Mouse (Mus musculus) heart, embryonic 14.5 days (tissue): ENCODE results near the gene Coq5. TPM values are rescaled to one million over a fixed set of nuclear protein-coding genes. Genes with fewer than 3 reads are reported as not detected.

Experiments used
- ATAC-seq: fragments of 200-750 bp; cut with Nextera tagmentation; 2 replicates; pipeline ENCODE4 v1.8.0; 2017; ENCODE audit warnings: low read depth, moderate TSS enrichment; ENCODE audit not compliant: insufficient number of reproducible peaks, insufficient read depth, low FRiP score
- H3K27ac ChIP-seq, 2 experiments: fragments of 200-500 bp in 1 of 2; fragments of 300-500 bp in 1 of 2; sonication (generic) in 1 of 2; replicated peaks in 1 of 2; 2 replicates each; pipeline ENCODE4 v1.5.1; 2012 to 2014; ENCODE audit warnings: low read depth in 2 of 2, low read length in 2 of 2, control low read depth in 1 of 2, mild to moderate bottlenecking in 1 of 2, mixed read lengths in 1 of 2; ENCODE audit not compliant: control insufficient read depth in 1 of 2, insufficient read depth in 1 of 2
- H3K27me3 ChIP-seq: fragments of 300-500 bp; sonication (generic); 2 replicates; pipeline ENCODE4 v1.6.1; 2014; ENCODE audit warnings: mild to moderate bottlenecking, low read length, control low read depth; ENCODE audit not compliant: control insufficient read depth, insufficient read depth
- H3K36me3 ChIP-seq: fragments of 300-500 bp; sonication (generic); 2 replicates; pipeline ENCODE4 v1.6.1; 2014; ENCODE audit warnings: mild to moderate bottlenecking, control low read depth, low read length, mixed read lengths; ENCODE audit not compliant: control insufficient read depth, insufficient read depth
- H3K4me1 ChIP-seq, 2 experiments: fragments of 200-500 bp in 1 of 2; fragments of 300-500 bp in 1 of 2; sonication (generic) in 1 of 2; 2 replicates each; pipeline ENCODE4 v1.6.1; 2012 to 2014; ENCODE audit warnings: low read length in 2 of 2, control low read depth in 1 of 2, mixed read lengths in 1 of 2; ENCODE audit not compliant: control insufficient read depth in 2 of 2, insufficient read depth in 2 of 2
- H3K4me2 ChIP-seq: fragments of 300-500 bp; sonication (generic); 2 replicates; pipeline ENCODE4 v1.6.1; 2014; ENCODE audit warnings: mild to moderate bottlenecking, low read length
- H3K4me3 ChIP-seq, 2 experiments: fragments of 200-500 bp in 1 of 2; fragments of 300-500 bp in 1 of 2; sonication (generic) in 1 of 2; 2 replicates each; pipeline ENCODE4 v1.5.1; 2012 to 2014; ENCODE audit warnings: low read length in 2 of 2, mild to moderate bottlenecking in 2 of 2, control low read depth in 1 of 2, low read depth in 1 of 2, moderate library complexity in 1 of 2; ENCODE audit not compliant: control insufficient read depth in 1 of 2, insufficient read depth in 1 of 2
- H3K9ac ChIP-seq: fragments of 300-500 bp; sonication (generic); 2 replicates; pipeline ENCODE4 v1.6.1; 2014; ENCODE audit warnings: mild to moderate bottlenecking, low read length
- H3K9me3 ChIP-seq: fragments of 300-500 bp; sonication (generic); 2 replicates; pipeline ENCODE4 v1.6.1; 2016; ENCODE audit warnings: low read length, control low read depth; ENCODE audit not compliant: control insufficient read depth
- WGBS: fragments of 180-500 bp; shearing (Covaris S2); extraction: QIAGEN DNeasy Blood & Tissue Kit; methylation state at CpG from one replicate; pipeline ENCODE4 v1.1.7; 2014; 5-methylcytosine and 5-hydroxymethylcytosine counted together
- polyA plus RNA-seq: library from polyadenylated mRNA; unstranded; fragments of >200 nt; fragmentation: Nextera tagmentation; extraction: Ambion mirVana; gene quantifications from 2 replicates; pipeline ENCODE4 v1.2.1, GENCODE M21; 2014

Coq5 gene
- polyA plus RNA-seq, 1 experiment from 2014 or later = 75.1 TPM

GRCm38 (mm10) chr5:115261141-115261540 lies 18.3 kb upstream of the Coq5 start:
- Histone ChIP-seq H3K27me3 (no peaks in the 10 kb centered on the region), H3K4me3 (no peak overlapping the region), H3K9ac (no peak overlapping the region), H3K9me3 (no peaks in the 10 kb centered on the region), H3K4me1 (peaks cover 1 to 6% of the 10 kb centered on the region in 2 experiments; a peak in 3 of 4 replicates), H3K36me3 (peaks cover 56% of the 10 kb centered on the region), H3K4me2 (no peak overlapping the region), H3K27ac (no peak overlapping the region)
- ATAC-seq = no peak
- 87% methylated on average over 8 of the region's 8 CpGs for WGBS

GRCm38 (mm10) chr5:115261880-115262279 lies 17.6 kb upstream of the Coq5 start:
- 86% methylated on average over 1 of the region's 1 CpGs for WGBS
- H3K4me1 ChIP-seq = peaks cover 6 to 13% of the 10 kb centered on the region in 2 experiments
- H3K4me3 ChIP-seq = no peak overlapping the region
- no peak overlapping the region for H3K4me2 ChIP-seq
- ATAC-seq = no peak
- H3K9ac ChIP-seq = no peak overlapping the region
- peaks cover 55% of the 10 kb centered on the region for H3K36me3 ChIP-seq
- H3K27ac ChIP-seq = no peak overlapping the region
- H3K27me3 ChIP-seq = no peaks in the 10 kb centered on the region
- no peaks in the 10 kb centered on the region for H3K9me3 ChIP-seq

- Histone ChIP-seq H3K9me3 (no peaks in the 10 kb centered on the region), H3K27me3 (no peaks in the 10 kb centered on the region), H3K9ac (no peak overlapping the region), H3K27ac (no peak overlapping the region), H3K36me3 (peaks cover 47% of the 10 kb centered on the region), H3K4me1 (peaks cover 10 to 21% of the 10 kb centered on the region in 2 experiments), H3K4me2 (no peak overlapping the region), H3K4me3 (no peak overlapping the region)
- no peak for ATAC-seq
- WGBS = 91% methylated on average over 14 of the region's 14 CpGs
These were observed 16.8 kb upstream of the Coq5 start for GRCm38 (mm10) chr5:115262502-115263291.

GRCm38 (mm10) chr5:115266340-115266739 lies 13.1 kb upstream of the Coq5 start:
- Histone ChIP-seq H3K36me3 (peaks cover 41% of the 10 kb centered on the region), H3K4me1 (peaks cover 16 to 55% of the 10 kb centered on the region in 2 experiments), H3K4me2 (peak overlapping the region; percentile 40; the same call in 1 of the 2 replicates), H3K27me3 (no peaks in the 10 kb centered on the region), H3K4me3 (no peak overlapping the region), H3K9ac (no peak overlapping the region), H3K27ac (peak overlapping the region in 1 of 2 experiments; percentile 47; a peak in 1 of 4 replicates), H3K9me3 (no peaks in the 10 kb centered on the region)
- ATAC-seq = no peak
- 84% methylated on average over 5 of the region's 5 CpGs for WGBS

- Histone ChIP-seq H3K9me3 (no peaks in the 10 kb centered on the region), H3K4me1 (peaks cover 16 to 58% of the 10 kb centered on the region in 2 experiments), H3K4me2 (peak overlapping the region; percentile 40), H3K9ac (peak overlapping the region; percentile 45; the same call in 1 of the 2 replicates), H3K36me3 (peaks cover 41% of the 10 kb centered on the region), H3K4me3 (peak overlapping the region in 1 of 2 experiments; percentile 0; a peak in 1 of 4 replicates), H3K27me3 (no peaks in the 10 kb centered on the region), H3K27ac (peak overlapping the region in 1 of 2 experiments; percentile 59; a peak in 1 of 4 replicates)
- 33% methylated on average over 8 of the region's 8 CpGs for WGBS
- ATAC-seq = no peak
These were observed 12.5 kb upstream of the Coq5 start for GRCm38 (mm10) chr5:115266787-115267468.

GRCm38 (mm10) chr5:115267469-115268045 lies 11.9 kb upstream of the Coq5 start:
- H3K27me3 ChIP-seq = no peaks in the 10 kb centered on the region
- WGBS = 27% methylated on average over 3 of the region's 3 CpGs
- peak overlapping the region; percentile 50 to 59; a peak in 2 of 4 replicates for H3K27ac ChIP-seq
- H3K4me2 ChIP-seq = peak overlapping the region; percentile 40
- peaks cover 16 to 58% of the 10 kb centered on the region in 2 experiments for H3K4me1 ChIP-seq
- peak overlapping the region in 1 of 2 experiments; percentile 0; a peak in 1 of 4 replicates for H3K4me3 ChIP-seq
- peaks cover 36% of the 10 kb centered on the region for H3K36me3 ChIP-seq
- H3K9me3 ChIP-seq = no peaks in the 10 kb centered on the region
- H3K9ac ChIP-seq = peak overlapping the region; percentile 45; the same call in 1 of the 2 replicates
- ATAC-seq = no peak

- H3K36me3 ChIP-seq = peaks cover 29% of the 10 kb centered on the region
- peak overlapping the region; percentile 9; the same call in 1 of the 2 replicates for H3K4me2 ChIP-seq
- H3K9ac ChIP-seq = peak overlapping the region; percentile 45; the same call in 1 of the 2 replicates
- peaks cover 16 to 61% of the 10 kb centered on the region in 2 experiments for H3K4me1 ChIP-seq
- peak overlapping the region; percentile 15 to 26; a peak in 3 of 4 replicates for H3K27ac ChIP-seq
- no peak overlapping the region for H3K4me3 ChIP-seq
- 28% methylated on average over 3 of the region's 3 CpGs for WGBS
- ATAC-seq = no peak
- no peaks in the 10 kb centered on the region for H3K9me3 ChIP-seq
- no peaks in the 10 kb centered on the region for H3K27me3 ChIP-seq
These were observed 11.2 kb upstream of the Coq5 start for GRCm38 (mm10) chr5:115268266-115268665.
